Mouse (Mus musculus) stomach, postnatal 0 days (tissue): ENCODE measurements around the gene Ppard.

Source experiments
- CTCF ChIP-seq: IDR thresholded peaks from 2 replicates; pipeline ENCODE4 v1.5.1; 2016; ENCODE audit warnings: antibody characterized with exemption, low read depth, mild to moderate bottlenecking, moderate library complexity
- EP300 ChIP-seq: optimal IDR thresholded peaks from 2 replicates; pipeline ENCODE3; 2016; ENCODE audit warnings: antibody characterized with exemption

GRCm38 (mm10) chr17:28280831-28281377 lies 48.4 kb downstream of the Ppard start:
- no peak for TF ChIP-seq EP300
- TF ChIP-seq CTCF = no peak
